Mouse (Mus musculus): Measurements from ENCODE around the gene Tarbp2. TPM values are rescaled to one million over a fixed set of nuclear protein-coding genes. Genes with fewer than 3 reads are reported as not detected.

Tarbp2 gene
- polyA plus RNA-seq (2011; ENCODE audit: insufficient read depth, insufficient read length, low replicate concordance, missing spikeins) = 38.4 and 67.5 TPM in 2 replicates

DNA sequence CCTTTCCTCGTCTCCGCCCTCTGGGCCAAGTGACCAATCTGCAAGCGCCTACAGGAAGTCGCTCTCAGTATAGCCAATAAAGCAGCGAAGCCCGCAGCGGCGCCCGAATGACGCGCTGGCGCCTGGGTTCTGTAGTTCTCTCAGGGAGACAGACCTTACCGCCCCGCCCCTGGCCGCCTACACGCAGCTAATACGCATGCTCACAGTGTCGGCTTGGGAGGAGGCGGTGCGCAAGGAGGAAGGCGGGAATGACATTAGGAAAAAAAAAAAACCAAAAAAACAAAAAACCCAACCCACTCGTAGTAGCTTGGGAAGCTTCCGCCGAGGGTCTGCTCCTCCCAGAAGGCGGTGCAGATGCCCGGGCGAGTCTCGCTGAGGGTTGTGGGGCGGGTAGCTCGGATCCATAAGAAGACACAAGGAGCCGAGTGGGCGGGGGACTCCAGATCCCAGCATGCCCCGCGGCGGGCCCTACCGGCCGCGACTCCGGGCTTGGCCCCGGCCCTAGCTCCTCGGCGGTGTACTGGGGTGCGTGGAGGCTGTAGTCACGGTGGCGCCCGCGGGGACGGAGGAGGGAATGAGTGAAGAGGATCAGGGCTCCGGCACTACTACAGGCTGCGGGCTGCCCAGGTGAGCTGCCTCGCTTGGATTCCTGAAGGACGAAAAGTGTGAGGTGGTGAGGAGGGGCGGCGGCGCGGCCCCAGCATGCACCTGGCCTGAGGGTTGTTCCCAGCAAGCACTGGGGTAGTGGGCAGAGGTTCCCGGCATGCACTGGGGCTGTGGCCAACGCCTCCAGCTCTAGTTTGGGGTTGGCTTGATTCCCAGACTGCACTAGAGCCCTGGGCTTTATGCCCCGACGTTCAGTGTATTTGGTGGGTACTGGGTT lies at the start of gene Tarbp2:
Gene Tarbp2, plus strand, starts transcription at position 217 of the 883 bp plus-strand sequence.
- H3K4me3 ChIP-seq (replicated peaks; ENCODE audit: control insufficient read depth, low read depth, low read length) = peak within 1 kb of the TSS; percentile 80
- H3K27ac ChIP-seq (ENCODE audit: control insufficient read depth, insufficient read depth, low read depth, low read length, poor library complexity) = peak within 1 kb of the TSS; percentile 94
- TF ChIP-seq POLR2A (IDR thresholded peaks at IDR 0.05; ENCODE audit: borderline replicate concordance, control insufficient read depth, low read depth, low read length) (peak; percentile 75; the same call in 1 of the 2 replicates), CTCF (IDR thresholded peaks at IDR 0.05; ENCODE audit: control insufficient read depth, insufficient read depth, low read length) (peak; percentile 10; the same call in 1 of the 2 replicates)
- WGBS = under 1% methylated on average over 60 of the region's 60 CpGs
- H3K4me1 ChIP-seq (ENCODE audit: control insufficient read depth, insufficient read depth, low read length) = no peaks in the 10 kb centered on the region; the same call in 1 of the 2 replicates

DNA sequence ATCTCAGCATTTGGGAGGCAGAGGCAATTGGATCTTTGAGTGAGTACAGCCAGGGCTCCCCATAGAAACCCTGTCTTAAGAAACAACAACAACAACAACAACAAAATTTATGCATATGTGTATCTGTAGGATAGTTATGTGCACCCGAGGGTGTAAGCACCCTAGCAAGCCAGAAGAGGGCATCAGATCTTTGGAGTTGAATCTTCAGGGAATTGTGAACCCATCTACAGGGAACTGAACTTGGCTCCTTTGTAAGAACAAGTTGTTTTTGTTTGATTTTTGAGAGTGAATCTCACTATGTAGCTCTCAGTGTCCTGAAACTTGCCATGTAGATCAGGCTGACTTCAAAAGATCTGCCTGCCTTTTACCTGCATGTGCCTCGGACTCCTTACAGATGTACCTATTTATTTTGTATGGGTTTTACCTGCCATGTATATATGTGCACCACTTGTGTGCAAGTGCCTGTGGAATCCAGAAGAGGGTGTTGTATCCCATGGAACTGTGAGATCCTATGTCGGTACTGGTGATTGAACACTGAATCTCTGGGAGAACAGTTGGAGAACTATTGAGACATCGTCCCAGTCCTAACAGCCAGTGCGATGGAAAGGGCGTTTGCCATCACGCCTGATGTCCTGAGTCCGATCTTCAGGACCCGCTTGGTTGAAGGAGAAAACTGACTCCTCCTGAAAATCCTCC lies 49.2 kb upstream of the Tarbp2 start:
- Histone ChIP-seq H3K4me3 (replicated peaks; ENCODE audit: control insufficient read depth, low read depth, low read length) (no peak overlapping the region), H3K4me1 (ENCODE audit: control insufficient read depth, insufficient read depth, low read length) (no peaks in the 10 kb centered on the region), H3K27ac (ENCODE audit: control insufficient read depth, insufficient read depth, low read depth, low read length, poor library complexity) (no peak overlapping the region)
- no peak for TF ChIP-seq CTCF (IDR thresholded peaks at IDR 0.05; ENCODE audit: control insufficient read depth, insufficient read depth, low read length)
- TF ChIP-seq POLR2A (IDR thresholded peaks at IDR 0.05; ENCODE audit: borderline replicate concordance, control insufficient read depth, low read depth, low read length) = no peak
- 93% methylated on average over 9 of the region's 9 CpGs for WGBS

DNA sequence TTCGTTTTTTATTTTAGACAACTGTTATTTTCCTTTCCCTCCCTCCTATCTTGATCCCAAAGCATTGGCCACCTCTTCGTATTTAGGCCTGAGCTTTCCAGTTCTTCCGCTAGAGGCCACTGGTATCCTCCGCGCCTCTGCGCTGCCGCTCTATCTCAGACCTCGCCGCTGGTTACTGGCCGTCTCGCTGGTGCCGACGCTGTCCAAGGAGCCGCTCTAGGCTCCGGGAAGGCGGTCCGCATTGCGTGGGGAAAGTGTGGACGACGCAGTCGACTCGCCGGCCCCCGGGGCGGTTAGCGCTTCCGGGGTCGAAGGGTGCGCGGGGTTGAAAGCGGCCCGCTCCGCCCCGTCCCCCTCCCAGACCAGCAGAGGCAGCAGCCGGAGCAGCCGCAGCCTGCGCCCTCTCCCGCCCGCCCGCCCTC lies 47.8 kb upstream of the Tarbp2 start, which contains the start of gene Pcbp2:
Gene Pcbp2, plus strand, starts transcription at position 357 of the 422 bp plus-strand sequence.
- Histone ChIP-seq H3K4me3 (replicated peaks; ENCODE audit: control insufficient read depth, low read depth, low read length) (peak within 1 kb of the TSS; percentile 98), H3K27ac (ENCODE audit: control insufficient read depth, insufficient read depth, low read depth, low read length, poor library complexity) (peak within 1 kb of the TSS; percentile 87), H3K4me1 (ENCODE audit: control insufficient read depth, insufficient read depth, low read length) (no peaks in the 10 kb centered on the region)
- TF ChIP-seq CTCF (IDR thresholded peaks at IDR 0.05; ENCODE audit: control insufficient read depth, insufficient read depth, low read length) (peak; percentile 83), POLR2A (IDR thresholded peaks at IDR 0.05; ENCODE audit: borderline replicate concordance, control insufficient read depth, low read depth, low read length) (peak; percentile 52; the same call in 1 of the 2 replicates)
- WGBS = under 1% methylated on average over 34 of the region's 40 CpGs

DNA sequence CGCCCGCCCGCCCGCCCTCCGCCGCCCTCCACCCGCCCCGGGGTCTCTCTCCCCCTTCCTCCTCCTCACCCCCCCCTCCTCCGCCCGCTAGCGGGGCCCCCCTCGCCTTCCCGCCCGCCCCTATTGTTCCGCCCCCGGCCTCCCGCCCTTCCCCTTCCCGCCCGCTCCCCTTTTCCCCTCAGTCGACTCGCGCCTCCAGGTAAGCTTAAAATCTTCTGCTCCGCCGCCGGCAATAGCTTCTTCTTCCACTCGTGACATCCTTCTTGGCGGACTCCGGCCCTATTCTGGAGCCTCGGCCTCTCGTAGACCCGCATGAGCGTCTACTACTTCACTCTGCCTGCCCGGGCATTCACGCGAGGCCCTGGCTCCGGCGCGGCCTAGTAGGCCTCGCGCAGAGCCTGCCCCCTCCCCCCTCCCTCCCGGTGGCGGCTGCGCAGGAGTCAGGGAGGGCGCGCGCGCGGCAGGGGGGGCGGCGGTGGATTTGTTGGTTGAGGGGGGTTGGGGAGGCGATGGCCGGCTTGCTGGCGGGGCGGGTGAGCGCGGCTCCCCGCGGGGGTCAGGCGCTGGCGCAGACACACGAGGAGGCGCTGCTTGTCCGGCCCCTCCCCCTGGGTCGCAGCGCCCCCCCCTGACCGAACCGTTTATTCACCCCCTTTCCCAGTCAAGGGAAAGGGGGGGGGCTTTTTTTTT lies 47.2 kb upstream of the Tarbp2 start:
- peak overlapping the region; percentile 87 for H3K27ac ChIP-seq (ENCODE audit: control insufficient read depth, insufficient read depth, low read depth, low read length, poor library complexity)
- TF ChIP-seq CTCF (IDR thresholded peaks at IDR 0.05; ENCODE audit: control insufficient read depth, insufficient read depth, low read length) (no peak), POLR2A (IDR thresholded peaks at IDR 0.05; ENCODE audit: borderline replicate concordance, control insufficient read depth, low read depth, low read length) (no peak)
- under 1% methylated on average over 47 of the region's 67 CpGs for WGBS
- peak overlapping the region; percentile 98 for H3K4me3 ChIP-seq (replicated peaks; ENCODE audit: control insufficient read depth, low read depth, low read length)
- no peaks in the 10 kb centered on the region for H3K4me1 ChIP-seq (ENCODE audit: control insufficient read depth, insufficient read depth, low read length)

DNA sequence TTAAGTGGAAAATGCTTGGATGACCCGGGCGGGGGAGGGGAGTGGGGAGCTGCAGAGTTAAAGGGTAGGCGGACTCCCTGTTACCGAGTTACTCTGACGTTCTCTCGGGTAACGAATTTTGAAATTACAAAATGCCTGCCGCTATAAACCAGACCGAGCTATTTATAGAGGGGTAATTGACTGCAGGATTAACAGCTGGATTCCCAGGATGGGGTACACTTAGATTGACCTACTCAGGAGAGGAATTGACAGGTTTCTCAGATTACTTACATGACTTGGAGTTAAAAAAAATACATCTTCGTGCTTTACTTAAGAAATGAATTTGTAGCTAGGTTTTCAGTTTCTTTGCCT lies 46.7 kb upstream of the Tarbp2 start:
- no peak overlapping the region for H3K27ac ChIP-seq (ENCODE audit: control insufficient read depth, insufficient read depth, low read depth, low read length, poor library complexity)
- H3K4me3 ChIP-seq (replicated peaks; ENCODE audit: control insufficient read depth, low read depth, low read length) = peak overlapping the region; percentile 98
- under 1% methylated on average over 10 of the region's 10 CpGs for WGBS
- no peak for TF ChIP-seq POLR2A (IDR thresholded peaks at IDR 0.05; ENCODE audit: borderline replicate concordance, control insufficient read depth, low read depth, low read length)
- TF ChIP-seq CTCF (IDR thresholded peaks at IDR 0.05; ENCODE audit: control insufficient read depth, insufficient read depth, low read length) = no peak
- H3K4me1 ChIP-seq (ENCODE audit: control insufficient read depth, insufficient read depth, low read length) = no peaks in the 10 kb centered on the region

GRCm38 (mm10) chr15:102471727-102472126 lies 46.3 kb upstream of the Tarbp2 start:
- TF ChIP-seq POLR2A (IDR thresholded peaks at IDR 0.05; ENCODE audit: borderline replicate concordance, control insufficient read depth, low read depth, low read length) (no peak), CTCF (IDR thresholded peaks at IDR 0.05; ENCODE audit: control insufficient read depth, insufficient read depth, low read length) (no peak)
- H3K4me3 ChIP-seq (replicated peaks; ENCODE audit: control insufficient read depth, low read depth, low read length) = peak overlapping the region; percentile 32
- no peaks in the 10 kb centered on the region for H3K4me1 ChIP-seq (ENCODE audit: control insufficient read depth, insufficient read depth, low read length)
- H3K27ac ChIP-seq (ENCODE audit: control insufficient read depth, insufficient read depth, low read depth, low read length, poor library complexity) = no peak overlapping the region

- Histone ChIP-seq H3K27ac (ENCODE audit: control insufficient read depth, insufficient read depth, low read depth, low read length, poor library complexity) (no peak overlapping the region), H3K4me1 (ENCODE audit: control insufficient read depth, insufficient read depth, low read length) (no peaks in the 10 kb centered on the region), H3K4me3 (replicated peaks; ENCODE audit: control insufficient read depth, low read depth, low read length) (no peak overlapping the region)
- TF ChIP-seq CTCF (IDR thresholded peaks at IDR 0.05; ENCODE audit: control insufficient read depth, insufficient read depth, low read length) (no peak), POLR2A (IDR thresholded peaks at IDR 0.05; ENCODE audit: borderline replicate concordance, control insufficient read depth, low read depth, low read length) (no peak)
- 80% methylated on average over 2 of the region's 2 CpGs for WGBS
These were observed 44.7 kb upstream of the Tarbp2 start for GRCm38 (mm10) chr15:102473246-102473645.
